Mouse (Mus musculus): ENCODE results near the gene Rnase2b.
"Not testable (repeated sequence)": the region's sequence is repeated elsewhere in the genome, so short reads cannot be mapped to it uniquely, and the experiment has no call there.

Rnase2b gene

GRCm38 (mm10) chr14:51161976-51162375 is at the start of gene Rnase2b:
TSS of gene Rnase2b (plus strand) at chr14:51162260.
- not testable (repeated sequence) for DNase-seq (ENCODE audit: low spot score)

GRCm38 (mm10) chr14:51113476-51113875 is 48.6 kb upstream of the Rnase2b start:
- DNase-seq (ENCODE audit: low spot score): no peak

GRCm38 (mm10) chr14:51113916-51114560 is 48.0 kb upstream of the Rnase2b start, which contains the start of gene Eddm3b:
TSS of gene Eddm3b (plus strand) at chr14:51114426.
- no peak for DNase-seq (ENCODE audit: low spot score)

GRCm38 (mm10) chr14:51125684-51126083 is 36.4 kb upstream of the Rnase2b start:
- DNase-seq (ENCODE audit: low spot score): no peak

GRCm38 (mm10) chr14:51127648-51128258 is 34.3 kb upstream of the Rnase2b start:
- DNase-seq (ENCODE audit: low spot score): no peak

GRCm38 (mm10) chr14:51128775-51129623 is 33.1 kb upstream of the Rnase2b start:
- no peak for DNase-seq (ENCODE audit: low spot score)

GRCm38 (mm10) chr14:51129624-51129975 is 32.5 kb upstream of the Rnase2b start:
- DNase-seq (ENCODE audit: low spot score): no peak

- DNase-seq (ENCODE audit: low spot score): no peak
These were observed 31.6 kb upstream of the Rnase2b start for GRCm38 (mm10) chr14:51130315-51130940.

- DNase-seq (ENCODE audit: low spot score): no peak
These were observed 30.8 kb upstream of the Rnase2b start for GRCm38 (mm10) chr14:51131086-51131815.

GRCm38 (mm10) chr14:51132372-51132771 is 29.7 kb upstream of the Rnase2b start:
- DNase-seq (ENCODE audit: low spot score): no peak

GRCm38 (mm10) chr14:51140342-51140741 is 21.7 kb upstream of the Rnase2b start:
- no peak for DNase-seq (ENCODE audit: low spot score)

GRCm38 (mm10) chr14:51142119-51142518 is 19.9 kb upstream of the Rnase2b start:
- no peak for DNase-seq (ENCODE audit: low spot score)

GRCm38 (mm10) chr14:51142568-51142967 is 19.5 kb upstream of the Rnase2b start:
- no peak for DNase-seq (ENCODE audit: low spot score)

GRCm38 (mm10) chr14:51143287-51143686 is 18.8 kb upstream of the Rnase2b start:
- no peak for DNase-seq (ENCODE audit: low spot score)

- DNase-seq (ENCODE audit: low spot score): no peak
These were observed 18.1 kb upstream of the Rnase2b start for GRCm38 (mm10) chr14:51143937-51144336.

- DNase-seq (ENCODE audit: low spot score): no peak
These were observed 17.6 kb upstream of the Rnase2b start for GRCm38 (mm10) chr14:51144451-51144850.

- DNase-seq (ENCODE audit: low spot score): no peak
These were observed 16.5 kb upstream of the Rnase2b start for GRCm38 (mm10) chr14:51145521-51145920.

GRCm38 (mm10) chr14:51146685-51147084 is 15.4 kb upstream of the Rnase2b start, which contains the start of gene Rnase1:
TSS of gene Rnase1 (minus strand) at chr14:51146785.
- no peak for DNase-seq (ENCODE audit: low spot score)

GRCm38 (mm10) chr14:51148006-51148405 is 14.1 kb upstream of the Rnase2b start:
- DNase-seq (ENCODE audit: low spot score): no peak

GRCm38 (mm10) chr14:51149164-51149563 is 12.9 kb upstream of the Rnase2b start:
- no peak for DNase-seq (ENCODE audit: low spot score)

GRCm38 (mm10) chr14:51150206-51150831 is 11.7 kb upstream of the Rnase2b start:
- no peak for DNase-seq (ENCODE audit: low spot score)

Measured in testis, postnatal 10 days (tissue).